Mouse (Mus musculus) cortical plate, adult 2 months (tissue): Measurements from ENCODE around the gene Med13l.

Source experiments
- CTCF ChIP-seq: fragments of 200-500 bp; IDR thresholded peaks from 2 replicates; pipeline ENCODE4 v1.5.1; 2011; ENCODE audit warnings: mild to moderate bottlenecking, control low read depth, low read length; ENCODE audit not compliant: insufficient read depth; ENCODE audit errors: extremely low read depth
- POLR2A ChIP-seq: fragments of 200-500 bp; IDR thresholded peaks from 2 replicates; pipeline ENCODE4 v1.6.1; 2011; ENCODE audit warnings: mild to moderate bottlenecking, low read length, control low read depth; ENCODE audit not compliant: insufficient read depth; ENCODE audit errors: extremely low read depth

GRCm38 (mm10) chr5:118553290-118553689, 7.2 kb upstream of the Med13l start:
- TF ChIP-seq CTCF, result no peak
- TF ChIP-seq POLR2A, result no peak
